Mouse (Mus musculus): ENCODE data around the gene Rchy1.

GRCm38 (mm10) chr5:91993061-91993460 lies 30.2 kb upstream of the Rchy1 start:
- TF ChIP-seq GATA1 (IDR thresholded peaks at IDR 0.05; ENCODE audit: low read length) (no peak), TAL1 (IDR thresholded peaks at IDR 0.05; ENCODE audit: low read length) (no peak)

Data from erythroblast, embryonic 14.5 days (primary cell).